Mouse (Mus musculus) liver, adult 2 months (tissue): ENCODE results near the gene C3.

Experiments used
- CTCF ChIP-seq: fragments of 200-500 bp; IDR thresholded peaks from 2 replicates; pipeline ENCODE4 v1.5.1; 2011; ENCODE audit warnings: low read depth, low read length, control low read depth
- POLR2A ChIP-seq: fragments of 200-500 bp; IDR thresholded peaks from 2 replicates; pipeline ENCODE4 v1.6.1; 2011; ENCODE audit warnings: low read length, control low read depth; ENCODE audit not compliant: insufficient read depth; ENCODE audit errors: extremely low read depth

GRCm38 (mm10) chr17:57262901-57263550 lies 35.1 kb upstream of the C3 start:
- TF ChIP-seq CTCF (no peak), POLR2A (no peak)
